Mouse (Mus musculus) midbrain, embryonic 16.5 days (tissue): Measurements from ENCODE around the gene Msantd2. TPM values are rescaled to one million over a fixed set of nuclear protein-coding genes. Genes with fewer than 3 reads are reported as not detected.

Experiments used
- ATAC-seq: fragments of 200-750 bp; cut with Nextera tagmentation; 2 replicates; pipeline ENCODE4 v1.8.0; 2017; ENCODE audit warnings: moderate TSS enrichment
- H3K27ac ChIP-seq: fragments of 300-500 bp; sonication (generic); 2 replicates; pipeline ENCODE4 v1.5.1; 2014; ENCODE audit warnings: mild to moderate bottlenecking, low read length, mixed read lengths
- H3K27me3 ChIP-seq: fragments of 300-500 bp; sonication (generic); 2 replicates; pipeline ENCODE4 v1.6.1; 2014; ENCODE audit warnings: low read depth, low read length, mixed read lengths; ENCODE audit not compliant: control insufficient read depth, insufficient read depth
- H3K36me3 ChIP-seq: fragments of 300-500 bp; sonication (generic); 2 replicates; pipeline ENCODE4 v1.6.1; 2014; ENCODE audit warnings: mild to moderate bottlenecking, low read length, moderate library complexity, mixed read lengths; ENCODE audit not compliant: control insufficient read depth, insufficient read depth
- H3K4me1 ChIP-seq: fragments of 300-500 bp; sonication (generic); 2 replicates; pipeline ENCODE4 v1.6.1; 2014; ENCODE audit warnings: mild to moderate bottlenecking, low read length, mixed read lengths; ENCODE audit not compliant: control insufficient read depth, insufficient read depth
- H3K4me2 ChIP-seq: fragments of 300-500 bp; sonication (generic); 2 replicates; pipeline ENCODE4 v1.6.1; 2014; ENCODE audit warnings: mild to moderate bottlenecking, low read length, mixed read lengths
- H3K4me3 ChIP-seq: fragments of 300-500 bp; sonication (generic); 2 replicates; pipeline ENCODE4 v1.5.1; 2014; ENCODE audit warnings: low read depth, mild to moderate bottlenecking, low read length, moderate library complexity, mixed read lengths
- H3K9ac ChIP-seq: fragments of 300-500 bp; sonication (generic); 2 replicates; pipeline ENCODE4 v1.6.1; 2014; ENCODE audit warnings: low read depth, low read length, mixed read lengths
- H3K9me3 ChIP-seq: fragments of 300-500 bp; sonication (generic); replicated peaks from 2 replicates; pipeline ENCODE4 v1.6.1; 2014; ENCODE audit warnings: mild to moderate bottlenecking, low read length, mixed read lengths; ENCODE audit not compliant: control insufficient read depth, poor library complexity, severe bottlenecking
- WGBS: fragments of 180-500 bp; shearing (Covaris S2); extraction: QIAGEN DNeasy Blood & Tissue Kit; methylation state at CpG from one replicate; pipeline ENCODE4 v1.1.7; 2014; 5-methylcytosine and 5-hydroxymethylcytosine counted together
- polyA plus RNA-seq: library from polyadenylated mRNA; unstranded; fragments of >200 nt; fragmentation: Nextera tagmentation; extraction: Ambion mirVana; gene quantifications from 2 replicates; pipeline ENCODE4 v1.2.1, GENCODE M21; 2015

Msantd2 gene
- 34.8 and 35.0 TPM in 2 replicates for polyA plus RNA-seq

- Histone ChIP-seq H3K9me3 (no peaks in the 10 kb centered on the region; the same call in 1 of the 2 replicates), H3K4me2 (peak within 1 kb of the TSS; percentile 76), H3K27ac (peak within 1 kb of the TSS; percentile 97), H3K9ac (peak within 1 kb of the TSS; percentile 88), H3K4me1 (peaks cover 22% of the 10 kb centered on the region), H3K36me3 (0 out of 2 replicates have a peak, but pooled peaks cover 1% of the 10 kb centered on the region), H3K27me3 (no peaks in the 10 kb centered on the region), H3K4me3 (peak within 1 kb of the TSS; percentile 84)
- WGBS: under 1% methylated on average over 43 of the region's 44 CpGs
- peak; percentile 98 for ATAC-seq
Measured at GRCm38 (mm10) chr9:37488611-37489396, at the start of gene Msantd2. TSS of gene Msantd2 (plus strand) at chr9:37489319.

- ATAC-seq: no peak
- H3K36me3 ChIP-seq: no peaks in the 10 kb centered on the region
- 5% methylated on average over 5 of the region's 5 CpGs for WGBS
- H3K4me3 ChIP-seq: no peak overlapping the region
- H3K27ac ChIP-seq: no peak overlapping the region
- H3K27me3 ChIP-seq: peaks cover 2% of the 10 kb centered on the region; the same call in 1 of the 2 replicates
- H3K9ac ChIP-seq: no peak overlapping the region
- no peak overlapping the region for H3K4me2 ChIP-seq
- peaks cover 21% of the 10 kb centered on the region for H3K4me1 ChIP-seq
- H3K9me3 ChIP-seq: no peaks in the 10 kb centered on the region
Measured at GRCm38 (mm10) chr9:37452401-37452800, 36.7 kb upstream of the Msantd2 start.

- ATAC-seq: no peak
- Histone ChIP-seq H3K4me1 (peaks cover 21% of the 10 kb centered on the region), H3K36me3 (no peaks in the 10 kb centered on the region), H3K27me3 (peaks cover 2% of the 10 kb centered on the region; the same call in 1 of the 2 replicates), H3K4me2 (no peak overlapping the region), H3K27ac (no peak overlapping the region), H3K4me3 (no peak overlapping the region), H3K9me3 (no peaks in the 10 kb centered on the region), H3K9ac (no peak overlapping the region)
- WGBS: 30% methylated on average over 4 of the region's 4 CpGs
Measured at GRCm38 (mm10) chr9:37453328-37453727, 35.8 kb upstream of the Msantd2 start.

GRCm38 (mm10) chr9:37454011-37454492 lies 35.1 kb upstream of the Msantd2 start:
- peaks cover 21% of the 10 kb centered on the region for H3K4me1 ChIP-seq
- WGBS: 13% methylated on average over 6 of the region's 6 CpGs

GRCm38 (mm10) chr9:37454991-37455390 lies 34.1 kb upstream of the Msantd2 start:
- H3K27me3 ChIP-seq: no peaks in the 10 kb centered on the region; the same call in 1 of the 2 replicates
- WGBS: 10% methylated on average over 3 of the region's 3 CpGs
- H3K9ac ChIP-seq: no peak overlapping the region
- H3K4me2 ChIP-seq: no peak overlapping the region
- no peaks in the 10 kb centered on the region for H3K9me3 ChIP-seq
- ATAC-seq: no peak
- H3K4me1 ChIP-seq: peaks cover 27% of the 10 kb centered on the region
- H3K4me3 ChIP-seq: no peak overlapping the region
- H3K27ac ChIP-seq: no peak overlapping the region
- no peaks in the 10 kb centered on the region for H3K36me3 ChIP-seq

More at GRCm38 (mm10) chr9:37454011-37454492, 35.1 kb upstream of the Msantd2 start:
- peaks cover 2% of the 10 kb centered on the region; the same call in 1 of the 2 replicates for H3K27me3 ChIP-seq
- H3K9ac ChIP-seq: no peak overlapping the region
- ATAC-seq: peak; percentile 6; the same call in 1 of the 2 replicates
- H3K4me2 ChIP-seq: no peak overlapping the region
- no peak overlapping the region for H3K4me3 ChIP-seq
- no peaks in the 10 kb centered on the region for H3K9me3 ChIP-seq
- no peaks in the 10 kb centered on the region for H3K36me3 ChIP-seq
- no peak overlapping the region; the same call in 1 of the 2 replicates for H3K27ac ChIP-seq

GRCm38 (mm10) chr9:37455868-37456267 lies 33.3 kb upstream of the Msantd2 start:
- peaks cover 31% of the 10 kb centered on the region for H3K4me1 ChIP-seq
- no peak for ATAC-seq
- H3K9ac ChIP-seq: no peak overlapping the region
- H3K4me3 ChIP-seq: no peak overlapping the region
- 5% methylated on average over 8 of the region's 8 CpGs for WGBS
- no peaks in the 10 kb centered on the region for H3K36me3 ChIP-seq
- H3K4me2 ChIP-seq: peak overlapping the region; percentile 59
- H3K27me3 ChIP-seq: no peaks in the 10 kb centered on the region; the same call in 1 of the 2 replicates
- H3K9me3 ChIP-seq: no peaks in the 10 kb centered on the region
- H3K27ac ChIP-seq: no peak overlapping the region

GRCm38 (mm10) chr9:37456481-37456910 lies 32.6 kb upstream of the Msantd2 start:
- Histone ChIP-seq H3K9me3 (no peaks in the 10 kb centered on the region), H3K36me3 (no peaks in the 10 kb centered on the region), H3K9ac (peak overlapping the region; percentile 56), H3K27me3 (peaks cover 3% of the 10 kb centered on the region), H3K4me1 (peaks cover 32% of the 10 kb centered on the region), H3K4me2 (peak overlapping the region; percentile 59), H3K4me3 (peak overlapping the region; percentile 38), H3K27ac (peak overlapping the region; percentile 47)
- ATAC-seq: peak; percentile 69
- 1% methylated on average over 20 of the region's 20 CpGs for WGBS

GRCm38 (mm10) chr9:37457151-37457550 lies 32.0 kb upstream of the Msantd2 start:
- no peak overlapping the region for H3K27ac ChIP-seq
- H3K9me3 ChIP-seq: no peaks in the 10 kb centered on the region
- peak overlapping the region; percentile 59; the same call in 1 of the 2 replicates for H3K4me2 ChIP-seq
- no peaks in the 10 kb centered on the region for H3K36me3 ChIP-seq
- H3K9ac ChIP-seq: no peak overlapping the region
- peaks cover 28% of the 10 kb centered on the region for H3K4me1 ChIP-seq
- no peak for ATAC-seq
- 42% methylated on average over 1 of the region's 1 CpGs for WGBS
- no peak overlapping the region for H3K4me3 ChIP-seq
- H3K27me3 ChIP-seq: peaks cover 8% of the 10 kb centered on the region

- Histone ChIP-seq H3K27ac (peak overlapping the region; percentile 84), H3K4me2 (peak overlapping the region; percentile 95), H3K4me3 (peak overlapping the region; percentile 64), H3K27me3 (peaks cover 13% of the 10 kb centered on the region), H3K36me3 (no peaks in the 10 kb centered on the region), H3K4me1 (peaks cover 25% of the 10 kb centered on the region), H3K9me3 (no peaks in the 10 kb centered on the region), H3K9ac (peak overlapping the region; percentile 92)
- WGBS: under 1% methylated on average over 9 of the region's 9 CpGs
- 0 out of 2 replicates have a peak, but pooled peaks have one; percentile 1 for ATAC-seq
Measured at GRCm38 (mm10) chr9:37459665-37460042, 29.5 kb upstream of the Msantd2 start.
